Mouse (Mus musculus): ENCODE data around the gene Mitf.

DNA sequence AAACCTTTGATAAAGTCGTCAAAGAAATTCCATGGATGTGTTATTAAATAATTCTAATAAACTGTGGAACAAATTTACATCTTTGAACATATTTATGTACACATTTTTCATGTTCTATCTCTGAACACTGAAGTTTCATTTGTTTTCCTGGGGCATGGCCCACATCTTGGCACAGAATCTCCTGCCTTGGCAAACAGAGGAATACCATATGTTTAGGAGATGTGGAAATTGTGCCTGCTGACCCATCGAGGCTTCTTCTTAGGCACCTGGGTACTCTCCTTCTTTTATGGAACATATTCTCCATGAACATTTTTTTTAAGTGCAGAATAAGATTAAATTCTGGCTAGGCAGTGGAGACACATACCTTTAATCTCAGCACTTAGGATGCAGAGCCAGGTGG, 6.2 kb upstream of the Mitf start:
- no peak for TF ChIP-seq CTCF (IDR thresholded peaks at IDR 0.05; ENCODE audit: low read depth)
- TF ChIP-seq EP300 (optimal IDR thresholded peaks at IDR 0.05), result no peak
